Mouse (Mus musculus) cerebellum, postnatal 25 days (tissue): ENCODE measurements around the gene Foxp1.

Source experiments
- DNase-seq, 2 experiments: peaks; one replicate each; pipeline ENCODE4 v3.0.0; 2021; ENCODE audit warnings: mixed read lengths in 2 of 2

Gene Foxp1

GRCm38 (mm10) chr6:99073303-99074271, 448.9 kb downstream of the Foxp1 start:
- DNase-seq: no peak

GRCm38 (mm10) chr6:99070710-99071109, 451.8 kb downstream of the Foxp1 start:
- DNase-seq: no peak

- DNase-seq: no peak
These were observed 452.8 kb downstream of the Foxp1 start for GRCm38 (mm10) chr6:99069726-99070125.

- DNase-seq: no peak
These were observed 456.8 kb downstream of the Foxp1 start for GRCm38 (mm10) chr6:99065569-99066353.

- DNase-seq: no peak
These were observed 458.5 kb downstream of the Foxp1 start for GRCm38 (mm10) chr6:99063982-99064484.

GRCm38 (mm10) chr6:99062931-99063330, 459.6 kb downstream of the Foxp1 start:
- no peak for DNase-seq

GRCm38 (mm10) chr6:99058688-99059087, 463.8 kb downstream of the Foxp1 start:
- no peak for DNase-seq

- DNase-seq: no peak
These were observed 465.4 kb downstream of the Foxp1 start for GRCm38 (mm10) chr6:99057113-99057553.

- DNase-seq: no peak
These were observed 466.1 kb downstream of the Foxp1 start for GRCm38 (mm10) chr6:99056379-99056778.

- no peak for DNase-seq
These were observed 468.5 kb downstream of the Foxp1 start for GRCm38 (mm10) chr6:99053998-99054397.

- DNase-seq: no peak
These were observed 469.4 kb downstream of the Foxp1 start for GRCm38 (mm10) chr6:99053111-99053510.

- DNase-seq: no peak
These were observed 470.8 kb downstream of the Foxp1 start for GRCm38 (mm10) chr6:99051724-99052123.

- no peak for DNase-seq
These were observed 472.1 kb downstream of the Foxp1 start for GRCm38 (mm10) chr6:99050288-99051006.

- DNase-seq: no peak
These were observed 475.2 kb downstream of the Foxp1 start for GRCm38 (mm10) chr6:99047322-99047721.

GRCm38 (mm10) chr6:99045845-99046788, 476.4 kb downstream of the Foxp1 start:
- no peak for DNase-seq

GRCm38 (mm10) chr6:99043932-99044664, 478.4 kb downstream of the Foxp1 start:
- DNase-seq: no peak

GRCm38 (mm10) chr6:99043226-99043625, 479.3 kb downstream of the Foxp1 start:
- DNase-seq: no peak

- no peak for DNase-seq
These were observed 480.2 kb downstream of the Foxp1 start for GRCm38 (mm10) chr6:99042175-99042954.

GRCm38 (mm10) chr6:99038977-99039376, 483.5 kb downstream of the Foxp1 start:
- no peak for DNase-seq
